In the genomic region with DNA sequence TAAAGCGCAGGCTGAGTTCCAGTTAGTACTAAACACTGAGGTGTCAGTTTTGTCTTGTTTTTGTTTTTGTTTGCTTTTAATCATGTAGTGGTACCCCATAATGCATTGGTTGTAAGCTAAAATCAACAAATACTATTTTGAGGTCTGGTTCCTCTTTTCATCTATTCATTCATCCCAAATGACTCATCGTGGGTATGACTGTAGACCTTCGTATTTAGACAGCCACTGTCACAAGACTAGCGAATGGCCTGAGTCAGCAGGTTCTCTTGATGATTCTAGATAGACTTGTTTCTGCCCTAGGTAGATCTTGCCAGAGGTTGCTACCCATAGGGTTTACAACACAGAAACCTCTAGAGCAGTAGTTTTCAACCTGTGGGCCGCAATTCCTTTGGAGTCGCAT, we compare ENCODE assay signal across 19 mouse cellular contexts.
DNase-seq lines count a peak whose midpoint lies in the region; ATAC-seq and TF ChIP-seq lines count a peak whose summit lies in the region.
"Had no signal": no experiment of that assay in that cellular context is flagged by ENCODE, and none has a peak within 500 bp of the region (broad histone marks: within the 10 kb centered on the region; RNA-seq: fewer than 3 reads in every experiment).

No protein-coding gene starts in this region.

- peaks cover 0 to 7% of the 10 kb centered on the region in 2 experiments for H3K36me3 ChIP-seq in CH12.LX (replicated peaks in 1 of 2; ENCODE audit: control insufficient read depth in 1 of 2, insufficient read depth in 1 of 2, low read length in 1 of 2)
- H3K36me3 ChIP-seq in hindbrain, embryonic 10.5 days = no peaks in the 10 kb centered on the region
- H3K36me3 ChIP-seq: embryonic facial prominence, embryonic 12.5 days; heart, embryonic 12.5 days; intestine, embryonic 15.5 days; liver, embryonic 15.5 days had no signal

- H3K79me2 ChIP-seq in CH12.LX (replicated peaks; ENCODE audit: control insufficient read depth, extremely low read depth, insufficient read depth, poor library complexity, severe bottlenecking) = no peaks in the 10 kb centered on the region

- dilution Hi-C loops in CH12.LX (cut with MboI; ENCODE audit: extremely low pct_ligation_motif_present, extremely low pct_unique_long_range_greater_than_20kb, low sequenced_read_pairs) = no loop called here

- in situ Hi-C loops in CH12.LX (cut with MboI; ENCODE audit: low pct_ligation_motif_present, low pct_unique_long_range_greater_than_20kb, low sequenced_read_pairs) = no loop called here

- no peak overlapping the region for H3K27ac ChIP-seq in CH12.LX (ENCODE audit: insufficient read depth, low read depth)
- no peak overlapping the region for H3K27ac ChIP-seq in hindbrain, embryonic 10.5 days
- H3K27ac ChIP-seq: embryonic facial prominence, embryonic 12.5 days; intestine, embryonic 15.5 days; kidney, postnatal 0 days; liver, embryonic 15.5 days had no signal

- TF ChIP-seq POLR2A in CH12.LX (IDR thresholded peaks at IDR 0.05; ENCODE audit: low read depth, low read length) = no peak

- WGBS in hindbrain, embryonic 10.5 days = 93% methylated on average over 6 of the region's 6 CpGs

- peaks cover 3 to 10% of the 10 kb centered on the region in 2 experiments; a peak in 3 of 4 replicates for H3K4me1 ChIP-seq in CH12.LX (ENCODE audit: control insufficient read depth in 1 of 2, insufficient read depth in 2 of 2)
- no peaks in the 10 kb centered on the region for H3K4me1 ChIP-seq in hindbrain, embryonic 10.5 days (replicated peaks)
- H3K4me1 ChIP-seq: heart, embryonic 12.5 days; intestine, embryonic 15.5 days; liver, embryonic 15.5 days had no signal

- H3K9me3 ChIP-seq in CH12.LX (replicated peaks; ENCODE audit: low read length) = no peaks in the 10 kb centered on the region
- H3K9me3 ChIP-seq in hindbrain, embryonic 10.5 days = no peaks in the 10 kb centered on the region
- H3K9me3 ChIP-seq: embryonic facial prominence, embryonic 12.5 days; heart, embryonic 12.5 days; intestine, embryonic 15.5 days; liver, embryonic 15.5 days had no signal

- TF ChIP-seq EP300 in CH12.LX (IDR thresholded peaks at IDR 0.05; ENCODE audit: low read length) = peak; percentile 78

- peak overlapping the region; percentile 4; the same call in 1 of the 2 replicates for H3K4me2 ChIP-seq in CH12.LX (ENCODE audit: insufficient read depth, low read depth, poor library complexity, severe bottlenecking)
- H3K4me2 ChIP-seq: embryonic facial prominence, embryonic 12.5 days; heart, embryonic 12.5 days; intestine, embryonic 15.5 days; liver, embryonic 15.5 days had no signal

- TF ChIP-seq RAD21 in CH12.LX (IDR thresholded peaks at IDR 0.05; ENCODE audit: low read depth, low read length) = no peak

- DNase-seq in heart, adult 9 months (ENCODE audit: low spot score in 2 of 2) = peak; percentile 8 to 12
- DNase-seq in heart, postnatal 14 days = no peak
- DNase-seq in CH12.LX (ENCODE audit: extremely low read depth) = peak; percentile 77
- peak; percentile 20 for DNase-seq in brain, adult 2 months (ENCODE audit: low read depth, low spot score)
- no peak for DNase-seq in hindbrain, embryonic 10.5 days (ENCODE audit: low spot score)
- DNase-seq in frontal cortex, postnatal 14 days (ENCODE audit: low spot score in 2 of 2) = no peak
- no peak for DNase-seq in layer of hippocampus, adult 18-20 months (ENCODE audit: low spot score in 2 of 2)
- DNase-seq: adrenal gland, adult 8-10 months; cerebellum, adult 8-10 months; forebrain, postnatal 0 days; layer of hippocampus, adult 9-11 months; thymus, postnatal 25 days had no signal

- no peak for TF ChIP-seq CTCF in CH12.LX (conservative IDR thresholded peaks at IDR 0.05 in 1 of 2, IDR thresholded peaks at IDR 0.05 in 1 of 2; ENCODE audit: low read depth in 2 of 2, low read length in 2 of 2)

- intact Hi-C loops in heart, postnatal 14 days (cut with DNase I) = no loop called here

- H3K27me3 ChIP-seq in CH12.LX (replicated peaks) = no peaks in the 10 kb centered on the region
- no peaks in the 10 kb centered on the region for H3K27me3 ChIP-seq in hindbrain, embryonic 10.5 days (ENCODE audit: insufficient read depth, poor library complexity, severe bottlenecking)
- H3K27me3 ChIP-seq: embryonic facial prominence, embryonic 12.5 days; heart, embryonic 12.5 days; intestine, embryonic 15.5 days; liver, embryonic 15.5 days had no signal

- H3K9ac ChIP-seq in CH12.LX (ENCODE audit: insufficient read depth, low read depth) = 0 out of 2 replicates have a peak overlapping the region, but pooled peaks have one; percentile 19
- H3K9ac ChIP-seq: embryonic facial prominence, embryonic 12.5 days; forebrain, postnatal 0 days; heart, embryonic 12.5 days; intestine, embryonic 15.5 days; liver, embryonic 15.5 days had no signal

- ATAC-seq in neutrophil, adult 5-6 weeks (ENCODE audit: extremely low read depth, insufficient number of reproducible peaks, low FRiP score, poor library complexity, severe bottlenecking) = peak; percentile 67; the same call in 1 of the 2 replicates
- ATAC-seq: forebrain, postnatal 0 days; intestine, embryonic 15.5 days; lung, postnatal 0 days had no signal

- H3K4me3 ChIP-seq in CH12.LX (replicated peaks in 1 of 3; ENCODE audit: low read depth in 2 of 3, low read length in 2 of 3, poor library complexity in 1 of 3) = no peak overlapping the region
- H3K4me3 ChIP-seq in hindbrain, embryonic 10.5 days = no peak overlapping the region
- H3K4me3 ChIP-seq: embryonic facial prominence, embryonic 12.5 days; heart, embryonic 12.5 days; intestine, embryonic 15.5 days; liver, embryonic 15.5 days had no signal

TF ChIP-seq in CH12.LX, 34 proteins besides CTCF, POLR2A, EP300 and RAD21:
- TF ChIP-seq CHD2 (IDR thresholded peaks at IDR 0.05; ENCODE audit: low read length) (no peak), MEF2A (IDR thresholded peaks at IDR 0.05; ENCODE audit: borderline replicate concordance, low read depth, low read length) (peak; percentile 73; the same call in 1 of the 2 replicates), ETS1 (conservative IDR thresholded peaks at IDR 0.05; ENCODE audit: low read depth, low read length) (peak; percentile 82), MAFK (IDR thresholded peaks at IDR 0.05; ENCODE audit: insufficient replicate concordance, low read length) (peak; percentile 98), BHLHE40 (IDR thresholded peaks at IDR 0.05; ENCODE audit: low read depth, low read length) (peak; percentile 47), ZNF384 (IDR thresholded peaks at IDR 0.05; ENCODE audit: low read depth, low read length) (no peak), JUND (conservative IDR thresholded peaks at IDR 0.05; ENCODE audit: low read depth, low read length) (peak; percentile 49), IRF4 (IDR thresholded peaks at IDR 0.05; ENCODE audit: low read depth, low read length) (peak; percentile 60)

Comparison
In these comparisons a context has a peak if more than half of its experiments do, and no peak if none do; other contexts are left out.
1. DNase-seq: peak in heart, adult 9 months (2 of 2), CH12.LX (single experiment) and brain, adult 2 months (single experiment); none in heart, postnatal 14 days (0 of 2), hindbrain, embryonic 10.5 days (single experiment), frontal cortex, postnatal 14 days (0 of 2) and layer of hippocampus, adult 18-20 months (0 of 2).